Mouse (Mus musculus) bone marrow, adult 2 months (tissue): Measurements from ENCODE around the gene Fdx1. TPM values are rescaled to one million over a fixed set of nuclear protein-coding genes. Genes with fewer than 3 reads are reported as not detected.
A peak's percentile ranks its signal among the peaks of the same experiment; 100 is the strongest.

Experiments used
- H3K27ac ChIP-seq: fragments of 200-500 bp; 2 replicates; pipeline ENCODE4 v1.5.1; 2012; ENCODE audit warnings: low read depth, mild to moderate bottlenecking, control low read depth, inconsistent platforms, low read length; ENCODE audit not compliant: control insufficient read depth, poor library complexity, insufficient read depth
- H3K4me1 ChIP-seq: fragments of 200-500 bp; 2 replicates; pipeline ENCODE4 v1.6.1; 2011; ENCODE audit warnings: low read length; ENCODE audit not compliant: control insufficient read depth, insufficient read depth
- H3K4me3 ChIP-seq: fragments of 200-500 bp; replicated peaks from 2 replicates; pipeline ENCODE3; 2011; ENCODE audit warnings: mild to moderate bottlenecking, low read depth, low read length, control low read depth; ENCODE audit not compliant: control insufficient read depth
- CTCF ChIP-seq: fragments of 200-500 bp; IDR thresholded peaks from 2 replicates; pipeline ENCODE4 v1.5.1; 2011; ENCODE audit warnings: low read length, control low read depth; ENCODE audit not compliant: control insufficient read depth, insufficient read depth
- POLR2A ChIP-seq: fragments of 200-500 bp; IDR thresholded peaks from 2 replicates; pipeline ENCODE4 v1.6.1; 2011; ENCODE audit warnings: low read depth, mild to moderate bottlenecking, control low read depth, low read length, borderline replicate concordance; ENCODE audit not compliant: control insufficient read depth
- WGBS: fragments of 180-500 bp; shearing (Covaris S2); methylation state at CpG from one replicate; pipeline ENCODE4 v1.1.7; 2018; 5-methylcytosine and 5-hydroxymethylcytosine counted together
- polyA plus RNA-seq: library from polyadenylated mRNA; stranded (reverse); fragments of >200 nt; gene quantifications from 2 replicates; pipeline ENCODE4 v1.2.4, GENCODE M21; 2011; ENCODE audit warnings: low replicate concordance; ENCODE audit not compliant: missing spikeins, insufficient read depth, insufficient read length

The Fdx1 gene
- polyA plus RNA-seq, 1 experiment: 6.2 TPM

DNA sequence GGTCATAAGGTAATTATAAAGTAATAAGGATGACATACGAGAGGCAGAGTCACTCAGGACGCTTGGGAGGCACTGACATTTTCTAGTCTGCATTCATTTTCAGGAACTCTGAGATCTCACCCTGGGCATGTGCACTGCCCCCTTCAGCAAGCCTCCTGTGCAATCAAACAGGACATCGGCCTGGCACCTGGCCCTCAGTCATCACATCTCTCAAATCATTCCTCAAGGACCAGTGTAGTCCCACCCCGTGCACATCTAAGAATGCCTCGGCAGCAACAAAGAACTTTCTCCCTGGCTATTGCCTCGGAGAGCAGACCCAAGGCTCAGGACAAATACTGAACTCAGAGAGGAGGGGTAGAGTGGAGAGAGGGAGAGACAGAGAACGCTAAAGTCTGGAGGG is 34.7 kb downstream of the Fdx1 start:
- H3K27ac ChIP-seq: no peak overlapping the region
- no peaks in the 10 kb centered on the region for H3K4me1 ChIP-seq
- 74% methylated on average over 7 of the region's 7 CpGs for WGBS
- H3K4me3 ChIP-seq: no peak overlapping the region
- TF ChIP-seq POLR2A (no peak), CTCF (no peak)

DNA sequence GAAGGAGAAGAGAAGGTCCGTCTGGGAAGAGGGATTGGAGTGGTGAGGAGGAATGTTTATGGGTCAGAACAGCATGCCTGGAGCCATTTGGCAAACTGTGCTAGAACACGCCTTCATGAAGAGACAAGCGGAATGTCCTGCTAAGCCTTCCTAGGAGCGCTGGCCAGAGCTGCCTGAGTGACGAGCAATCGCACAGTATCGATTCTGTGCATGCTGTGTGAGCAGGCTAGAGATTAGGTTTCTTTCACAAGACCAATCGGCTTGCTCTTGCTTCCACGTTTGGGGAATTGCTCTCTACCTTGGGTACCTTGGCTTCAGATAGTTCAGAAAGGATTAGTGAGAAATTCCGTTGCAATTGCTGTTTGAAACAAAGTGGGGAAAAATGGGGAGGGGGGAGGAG is 35.2 kb downstream of the Fdx1 start:
- H3K4me3 ChIP-seq: no peak overlapping the region
- WGBS: 78% methylated on average over 10 of the region's 10 CpGs

DNA sequence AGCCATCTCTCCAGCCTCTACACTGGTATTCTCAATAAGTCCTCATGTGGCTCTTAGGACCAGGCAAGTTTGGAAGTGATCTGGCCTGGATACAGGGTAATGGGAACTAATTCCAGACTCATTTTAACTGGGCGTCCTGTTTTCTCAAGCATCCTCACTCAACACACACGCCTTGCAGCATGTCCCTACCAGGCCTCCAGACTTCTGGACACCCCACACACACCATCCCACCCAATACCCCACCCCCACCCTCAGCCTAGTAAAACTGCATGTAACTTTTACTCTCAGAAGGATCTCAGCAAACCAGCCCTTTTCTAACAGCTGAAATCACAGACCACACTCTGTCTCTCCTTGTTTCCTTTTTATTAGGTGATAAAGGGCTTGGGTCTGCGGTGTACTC is 35.7 kb downstream of the Fdx1 start:
- 73% methylated on average over 3 of the region's 3 CpGs for WGBS
- Histone ChIP-seq H3K4me3 (no peak overlapping the region), H3K27ac (no peak overlapping the region), H3K4me1 (no peaks in the 10 kb centered on the region)
- no peak for TF ChIP-seq CTCF
- no peak for TF ChIP-seq POLR2A

More for the DNA sequence above, 35.2 kb downstream of the Fdx1 start:
- TF ChIP-seq POLR2A (no peak), CTCF (no peak)
- Histone ChIP-seq H3K4me1 (no peaks in the 10 kb centered on the region), H3K27ac (no peak overlapping the region)

DNA sequence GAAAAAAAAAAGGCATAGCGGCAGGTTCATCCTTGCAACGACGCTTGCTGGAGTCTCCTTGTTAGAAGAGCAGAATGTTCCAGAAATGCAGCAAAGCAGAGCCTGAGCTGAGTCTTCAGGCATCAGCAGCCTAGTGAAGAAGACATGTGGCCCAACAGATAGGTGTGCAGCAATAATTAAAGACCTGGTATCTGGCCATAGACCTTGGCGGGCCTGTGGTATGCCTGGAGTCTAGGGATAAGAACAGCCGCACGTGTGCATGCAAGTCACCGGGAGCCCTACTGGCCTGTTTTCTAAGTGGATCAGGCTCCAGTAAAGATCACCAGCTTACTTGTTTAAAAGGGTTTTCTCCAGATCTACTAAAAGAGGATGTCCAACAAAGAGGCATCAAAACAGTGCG is 36.7 kb downstream of the Fdx1 start:
- Histone ChIP-seq H3K4me3 (no peak overlapping the region), H3K27ac (no peak overlapping the region), H3K4me1 (no peaks in the 10 kb centered on the region)
- TF ChIP-seq POLR2A (no peak), CTCF (no peak)
- WGBS: 84% methylated on average over 8 of the region's 8 CpGs

DNA sequence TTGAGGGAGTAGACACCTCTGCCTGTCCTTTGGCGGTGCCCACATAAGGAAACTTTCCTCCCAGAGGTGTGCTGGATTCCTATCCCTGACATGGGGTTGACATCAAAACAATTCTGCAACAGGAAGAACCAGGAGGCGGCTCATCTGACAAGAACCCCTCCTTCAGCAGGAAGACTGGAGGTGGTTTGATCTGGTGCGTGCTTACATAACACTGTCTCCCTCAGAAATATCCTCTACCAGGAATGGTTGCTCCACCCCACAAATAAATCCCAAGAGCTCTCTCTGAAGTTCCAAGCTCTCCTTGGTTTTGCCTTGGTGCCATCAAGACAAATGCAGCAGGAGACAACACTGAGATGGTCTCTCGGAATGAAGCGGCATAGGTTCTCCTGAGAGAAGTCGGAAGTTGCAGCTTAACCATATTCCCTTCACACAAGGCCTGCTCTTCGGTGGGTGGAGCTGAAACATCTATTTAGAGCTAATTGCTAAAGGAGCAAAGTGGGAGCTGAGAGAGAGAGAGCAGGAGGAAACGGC is 38.7 kb downstream of the Fdx1 start:
- H3K4me1 ChIP-seq: no peaks in the 10 kb centered on the region
- no peak overlapping the region for H3K4me3 ChIP-seq
- H3K27ac ChIP-seq: no peak overlapping the region
- TF ChIP-seq CTCF (no peak), POLR2A (no peak)
- WGBS: 80% methylated on average over 8 of the region's 8 CpGs

DNA sequence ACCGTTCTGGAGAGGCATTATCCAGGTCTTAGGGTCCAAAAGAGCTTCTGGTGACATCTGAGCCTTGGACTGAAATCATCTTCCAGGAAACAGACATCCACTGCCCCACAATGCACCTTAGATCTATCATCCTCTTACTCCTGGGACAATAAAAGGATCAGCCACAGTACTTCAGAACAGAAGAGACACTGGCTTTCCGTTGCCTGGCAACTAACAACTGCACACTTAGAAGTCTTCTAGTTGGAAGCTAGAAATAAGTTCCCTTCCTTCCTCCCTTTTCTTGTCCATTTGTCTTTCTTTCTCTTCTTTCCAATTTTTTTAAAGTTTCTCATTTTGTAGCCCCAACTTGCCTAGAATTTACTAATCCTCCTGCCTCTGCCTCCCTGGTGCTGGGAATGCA is 40.6 kb downstream of the Fdx1 start:
- TF ChIP-seq CTCF (no peak), POLR2A (no peak)
- 89% methylated on average over 2 of the region's 2 CpGs for WGBS
- Histone ChIP-seq H3K27ac (no peak overlapping the region), H3K4me3 (no peak overlapping the region), H3K4me1 (no peaks in the 10 kb centered on the region)

DNA sequence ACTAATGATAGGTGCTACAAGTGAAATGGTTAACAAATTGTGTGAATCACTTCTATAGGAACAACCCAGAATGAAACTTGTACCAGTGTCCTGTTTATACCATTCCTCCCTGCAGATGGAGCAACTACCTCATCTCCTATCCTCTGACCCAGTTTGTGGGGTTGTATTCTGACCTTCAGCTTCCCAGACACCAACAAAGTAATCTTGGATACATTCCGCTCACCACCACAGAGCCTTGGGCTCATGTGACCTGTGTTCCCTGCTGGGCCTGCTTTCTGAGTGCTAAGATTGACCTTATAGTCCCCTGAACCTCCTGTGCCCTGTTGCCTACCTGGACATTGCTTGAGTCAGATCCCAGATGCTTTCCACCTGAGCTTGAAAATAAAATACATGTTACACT is 47.8 kb downstream of the Fdx1 start:
- no peaks in the 10 kb centered on the region for H3K4me1 ChIP-seq
- TF ChIP-seq POLR2A (no peak), CTCF (no peak)
- no peak overlapping the region for H3K27ac ChIP-seq
- WGBS: 96% methylated on average over 1 of the region's 1 CpGs
- no peak overlapping the region for H3K4me3 ChIP-seq

DNA sequence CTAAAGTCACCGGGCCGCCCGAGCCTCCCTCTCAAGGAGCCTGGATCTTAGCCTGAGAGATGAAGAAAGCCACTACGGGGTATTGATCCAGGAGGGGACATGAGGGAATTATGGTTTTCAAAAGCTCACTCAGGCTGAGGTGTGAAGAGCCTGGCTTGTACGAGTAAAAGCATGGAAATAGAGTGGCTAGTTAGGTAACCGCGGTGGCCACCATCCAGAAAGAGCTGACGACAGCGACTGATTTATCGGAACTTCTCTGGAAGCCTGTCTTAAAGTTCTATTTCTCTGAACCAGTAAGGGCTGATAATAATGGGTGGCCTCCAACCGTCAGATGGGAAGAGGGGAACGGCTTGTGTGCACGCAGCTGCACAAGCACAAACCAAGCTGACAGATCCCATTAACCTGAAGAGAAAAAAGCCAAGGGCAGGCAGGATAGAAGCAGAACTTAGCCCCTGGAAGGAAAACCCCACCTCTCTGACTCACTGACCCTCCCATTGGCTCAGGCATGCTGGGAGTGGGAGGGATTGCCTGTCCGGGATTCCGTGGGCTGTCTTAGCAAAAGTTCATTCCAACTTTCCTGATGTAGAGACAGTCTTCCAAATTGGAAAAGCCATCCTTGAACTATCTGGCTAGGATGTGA is 48.8 kb downstream of the Fdx1 start:
- no peak overlapping the region for H3K4me3 ChIP-seq
- H3K27ac ChIP-seq: no peak overlapping the region
- 85% methylated on average over 15 of the region's 15 CpGs for WGBS
- TF ChIP-seq POLR2A (no peak), CTCF (no peak)
- no peaks in the 10 kb centered on the region for H3K4me1 ChIP-seq

DNA sequence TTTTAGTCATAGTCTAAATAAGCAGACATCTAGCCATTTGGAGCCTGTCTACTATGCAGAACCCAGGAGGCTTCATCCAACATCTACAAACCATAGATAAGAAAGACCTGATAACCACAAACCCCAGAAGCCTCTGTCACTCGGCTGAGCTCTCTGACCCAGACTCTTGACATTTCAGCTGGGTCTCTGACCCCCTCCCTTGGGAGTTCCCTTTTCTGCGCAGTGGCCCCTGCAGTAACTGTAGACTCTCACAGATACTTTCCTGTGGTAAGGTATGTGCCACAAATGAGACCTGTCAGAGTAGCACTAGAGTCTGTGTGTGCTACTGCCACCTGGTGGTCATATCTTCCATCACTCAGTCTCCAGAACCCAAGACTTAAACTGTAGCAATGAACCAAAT is 54.5 kb downstream of the Fdx1 start:
- Histone ChIP-seq H3K27ac (no peak overlapping the region), H3K4me3 (no peak overlapping the region), H3K4me1 (no peaks in the 10 kb centered on the region)
- no peak for TF ChIP-seq POLR2A
- peak; percentile 38 for TF ChIP-seq CTCF
- 0% methylated on average over 2 of the region's 2 CpGs for WGBS
